Mouse (Mus musculus) bone marrow macrophage, adult 2 months (primary cell): Measurements from ENCODE around the gene Nalcn.

ENCODE experiments used
- CTCF ChIP-seq: IDR thresholded peaks from 2 replicates; pipeline ENCODE4 v1.5.1; 2012; ENCODE audit warnings: low read depth, mild to moderate bottlenecking, low read length, moderate library complexity
- POLR2A ChIP-seq: IDR thresholded peaks from 2 replicates; pipeline ENCODE4 v1.6.1; 2012; ENCODE audit warnings: mild to moderate bottlenecking, low read depth, low read length, borderline replicate concordance

DNA sequence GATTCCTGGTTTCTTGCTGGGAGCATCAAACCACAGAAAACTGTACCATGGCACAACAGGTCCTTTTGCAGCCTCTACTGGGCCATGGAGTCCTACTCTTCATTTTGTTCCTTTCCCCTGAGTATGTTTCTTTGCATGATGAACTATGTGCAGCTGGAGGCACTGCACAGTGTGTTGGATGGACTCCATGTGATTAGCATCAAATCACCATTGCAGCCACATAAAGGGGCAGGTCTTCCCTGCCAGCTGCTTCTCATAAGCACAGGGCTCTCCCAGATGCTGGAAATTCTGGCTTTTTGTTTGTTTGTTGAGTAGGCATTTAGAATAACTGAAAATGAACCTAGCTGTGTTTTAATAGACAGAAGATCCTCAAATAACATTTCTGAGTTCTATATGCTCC lies 344.8 kb downstream of the Nalcn start:
- TF ChIP-seq CTCF (no peak), POLR2A (no peak)
